Mouse (Mus musculus): Measurements from ENCODE around the gene 1700028K03Rik. TPM values are rescaled to one million over a fixed set of nuclear protein-coding genes. Genes with fewer than 3 reads are reported as not detected.

Gene 1700028K03Rik
- total and polyA plus RNA-seq, 3 experiments, result not detected

GRCm38 (mm10) chr5:107541696-107542095, 7.2 kb downstream of the 1700028K03Rik start:
- H3K9ac ChIP-seq (ENCODE audit: control insufficient read depth, low read depth, low read length, poor library complexity, severe bottlenecking), result no peak overlapping the region
- H3K27ac ChIP-seq (ENCODE audit: control insufficient read depth, low read depth, low read length), result no peak overlapping the region
- H3K4me1 ChIP-seq (ENCODE audit: control insufficient read depth in 1 of 2, insufficient read depth in 2 of 2, low read length in 2 of 2), result no peaks in the 10 kb centered on the region
- no peak for DNase-seq (ENCODE audit: low read depth, low spot score)
- H3K27me3 ChIP-seq (ENCODE audit: control insufficient read depth in 1 of 2, insufficient read depth in 2 of 2, low read length in 2 of 2), result peaks cover 2 to 3% of the 10 kb centered on the region in 2 experiments
- H3K9me3 ChIP-seq (replicated peaks; ENCODE audit: insufficient read depth, low read length), result no peaks in the 10 kb centered on the region
- H3K36me3 ChIP-seq (ENCODE audit: control insufficient read depth in 1 of 2, insufficient read depth in 2 of 2, low read length in 2 of 2), result no peaks in the 10 kb centered on the region
- no peaks in the 10 kb centered on the region for H3K79me2 ChIP-seq (ENCODE audit: control insufficient read depth, insufficient read depth, low read length, poor library complexity)
- H3K4me3 ChIP-seq (ENCODE audit: control insufficient read depth in 1 of 2, insufficient read depth in 1 of 2, low read depth in 2 of 2, low read length in 2 of 2), result no peak overlapping the region
- TF ChIP-seq TCF12 (IDR thresholded peaks at IDR 0.05; ENCODE audit: low read depth, low read length) (no peak), MAZ (IDR thresholded peaks at IDR 0.05; ENCODE audit: low read depth, low read length) (no peak), TBP (IDR thresholded peaks at IDR 0.05; ENCODE audit: low read depth, low read length) (no peak), ZMIZ1 (IDR thresholded peaks at IDR 0.05; ENCODE audit: low read depth, low read length) (no peak), MAX (IDR thresholded peaks at IDR 0.05; ENCODE audit: low read length) (no peak), E2F4 (IDR thresholded peaks at IDR 0.05; ENCODE audit: borderline replicate concordance, low read depth, low read length) (no peak), NELFE (IDR thresholded peaks at IDR 0.05; ENCODE audit: low read depth, low read length) (no peak), RAD21 (IDR thresholded peaks at IDR 0.05; ENCODE audit: low read depth, low read length) (no peak), SIN3A (IDR thresholded peaks at IDR 0.05; ENCODE audit: low read length) (no peak), ETS1 (IDR thresholded peaks at IDR 0.05; ENCODE audit: low read depth, low read length) (no peak)

DNA sequence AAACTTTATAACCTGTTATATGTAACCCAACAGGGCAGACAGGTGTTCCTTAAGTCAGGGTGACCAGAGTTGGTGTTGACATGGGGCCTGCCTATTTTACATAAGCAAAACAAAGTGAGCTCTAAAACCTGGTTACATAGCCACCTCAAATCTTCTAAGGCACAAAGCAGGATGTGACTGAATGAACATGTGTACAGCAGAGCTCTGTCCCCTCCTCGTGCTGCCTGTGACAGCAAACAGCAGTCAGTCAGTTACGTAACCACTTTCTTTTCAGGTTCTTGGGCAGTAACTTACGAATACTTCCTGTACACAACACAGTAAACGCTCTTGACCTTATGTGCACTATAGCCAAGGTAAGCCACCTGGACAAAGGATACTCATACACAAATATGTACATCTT, 11.4 kb downstream of the 1700028K03Rik start:
- no peak for TF ChIP-seq ETS1 (IDR thresholded peaks at IDR 0.05; ENCODE audit: low read depth, low read length)
- TF ChIP-seq POLR2AphosphoS5 (IDR thresholded peaks at IDR 0.05; ENCODE audit: borderline replicate concordance, low read depth, low read length), result no peak
- no peak for TF ChIP-seq GABPA (IDR thresholded peaks at IDR 0.05; ENCODE audit: low read depth, low read length)
- TF ChIP-seq GATA1 (IDR thresholded peaks at IDR 0.05; ENCODE audit: low read depth, low read length), result no peak
- no peak for TF ChIP-seq TBP (IDR thresholded peaks at IDR 0.05; ENCODE audit: low read depth, low read length)
- no peak for TF ChIP-seq ELF1 (IDR thresholded peaks at IDR 0.05; ENCODE audit: low read depth, low read length)
- TF ChIP-seq JUND (IDR thresholded peaks at IDR 0.05; ENCODE audit: low read depth, low read length), result no peak
- no peak for TF ChIP-seq MAFK (IDR thresholded peaks at IDR 0.05; ENCODE audit: borderline replicate concordance, low read depth, low read length)
- TF ChIP-seq MYB (IDR thresholded peaks at IDR 0.05; ENCODE audit: low read depth, low read length), result no peak
- no peak for TF ChIP-seq CHD1 (IDR thresholded peaks at IDR 0.05; ENCODE audit: low read depth, low read length)
- TF ChIP-seq MAZ (IDR thresholded peaks at IDR 0.05; ENCODE audit: low read depth, low read length), result no peak
- no peak for TF ChIP-seq UBTF (IDR thresholded peaks at IDR 0.05; ENCODE audit: borderline replicate concordance, insufficient read depth, low read depth, low read length)
- TF ChIP-seq RAD21 (IDR thresholded peaks at IDR 0.05; ENCODE audit: low read depth, low read length), result no peak
- TF ChIP-seq MAX (IDR thresholded peaks at IDR 0.05; ENCODE audit: low read length), result no peak
- TF ChIP-seq KAT2A (conservative IDR thresholded peaks at IDR 0.05; ENCODE audit: low read depth, low read length), result no peak
- DNase-seq (ENCODE audit: low read depth, low spot score), result no peak

More for the DNA sequence above, 11.4 kb downstream of the 1700028K03Rik start:
- no peak overlapping the region for H3K9ac ChIP-seq (ENCODE audit: control insufficient read depth, low read depth, low read length, poor library complexity, severe bottlenecking)
- no peak overlapping the region for H3K4me3 ChIP-seq (ENCODE audit: control insufficient read depth in 1 of 2, insufficient read depth in 1 of 2, low read depth in 2 of 2, low read length in 2 of 2)
- peaks cover 2% of the 10 kb centered on the region in 2 experiments; a peak in 2 of 4 replicates for H3K27me3 ChIP-seq (ENCODE audit: control insufficient read depth in 1 of 2, insufficient read depth in 2 of 2, low read length in 2 of 2)
- H3K36me3 ChIP-seq (ENCODE audit: control insufficient read depth in 1 of 2, insufficient read depth in 2 of 2, low read length in 2 of 2), result peaks cover 0 to 8% of the 10 kb centered on the region in 2 experiments; a peak in 2 of 4 replicates
- H3K4me1 ChIP-seq (ENCODE audit: control insufficient read depth in 1 of 2, insufficient read depth in 2 of 2, low read length in 2 of 2), result peaks cover 6 to 9% of the 10 kb centered on the region in 2 experiments; a peak in 2 of 4 replicates
- no peak overlapping the region for H3K27ac ChIP-seq (ENCODE audit: control insufficient read depth, low read depth, low read length)
- H3K79me2 ChIP-seq (ENCODE audit: control insufficient read depth, insufficient read depth, low read length, poor library complexity), result no peaks in the 10 kb centered on the region
- H3K9me3 ChIP-seq (replicated peaks; ENCODE audit: insufficient read depth, low read length), result no peaks in the 10 kb centered on the region

Measured in MEL (cell line).